Mouse (Mus musculus) CH12.LX (cell line): Measurements from ENCODE around the gene Lifr. TPM values are rescaled to one million over a fixed set of nuclear protein-coding genes. Genes with fewer than 3 reads are reported as not detected.

Source experiments
- DNase-seq: peaks from one replicate; pipeline ENCODE4 v3.0.0-alpha.2; 2013; ENCODE audit errors: extremely low read depth
- H3K27ac ChIP-seq: 2 replicates; pipeline ENCODE4 v1.5.1; 2012; ENCODE audit warnings: low read depth, mild to moderate bottlenecking, control low read depth, moderate library complexity; ENCODE audit not compliant: insufficient read depth
- H3K27me3 ChIP-seq: replicated peaks from 2 replicates; pipeline ENCODE3; 2012; ENCODE audit warnings: inconsistent platforms
- H3K36me3 ChIP-seq, 2 experiments: replicated peaks in 1 of 2; 2 replicates each; pipeline versions ENCODE3 to v1.6.1; 2012; ENCODE audit warnings: inconsistent platforms in 1 of 2, low read length in 1 of 2, mild to moderate bottlenecking in 1 of 2, mixed read lengths in 1 of 2, moderate library complexity in 1 of 2; ENCODE audit not compliant: control insufficient read depth in 1 of 2, insufficient read depth in 1 of 2
- H3K4me1 ChIP-seq, 2 experiments: 2 replicates each; pipeline ENCODE4 v1.6.1; 2012; ENCODE audit warnings: inconsistent platforms in 1 of 2, moderate library complexity in 1 of 2; ENCODE audit not compliant: insufficient read depth in 2 of 2, control insufficient read depth in 1 of 2
- H3K4me2 ChIP-seq: 2 replicates; pipeline ENCODE4 v1.6.1; 2012; ENCODE audit warnings: low read depth, mild to moderate bottlenecking, control low read depth; ENCODE audit not compliant: poor library complexity, insufficient read depth, severe bottlenecking
- H3K4me3 ChIP-seq, 3 experiments: fragments of 150-350 bp in 1 of 3; sonication (generic) in 1 of 3; replicated peaks in 1 of 3; 2 replicates each; pipeline versions ENCODE3 to v1.5.1; 2011 to 2012; ENCODE audit warnings: low read depth in 2 of 3, low read length in 2 of 3, mild to moderate bottlenecking in 2 of 3, moderate library complexity in 2 of 3, control low read depth in 1 of 3, improper control_type of control experiment in 1 of 3, inconsistent platforms in 1 of 3, mixed read lengths in 1 of 3; ENCODE audit not compliant: poor library complexity in 1 of 3
- H3K79me2 ChIP-seq: replicated peaks from 2 replicates; pipeline ENCODE4 v1.6.1; 2012; ENCODE audit warnings: mild to moderate bottlenecking, moderate library complexity; ENCODE audit not compliant: control insufficient read depth, poor library complexity, insufficient read depth, severe bottlenecking; ENCODE audit errors: extremely low read depth
- H3K9ac ChIP-seq: 2 replicates; pipeline ENCODE4 v1.6.1; 2012; ENCODE audit warnings: low read depth, mild to moderate bottlenecking, control low read depth, moderate library complexity; ENCODE audit not compliant: insufficient read depth
- H3K9me3 ChIP-seq: replicated peaks from 2 replicates; pipeline ENCODE3; 2012; ENCODE audit warnings: low read length, inconsistent platforms, mixed read lengths
- CTCF ChIP-seq, 2 experiments: IDR thresholded peaks in 1 of 2; conservative IDR thresholded peaks in 1 of 2; 2 replicates each; pipeline ENCODE4 v1.5.1; 2011 to 2012; ENCODE audit warnings: low read depth in 2 of 2, low read length in 2 of 2, improper control_type of control experiment in 1 of 2, inconsistent platforms in 1 of 2, mild to moderate bottlenecking in 1 of 2, moderate library complexity in 1 of 2
- EP300 ChIP-seq: IDR thresholded peaks from 2 replicates; pipeline ENCODE4 v1.6.1; 2011; ENCODE audit warnings: low read length, improper control_type of control experiment
- ETS1 ChIP-seq: conservative IDR thresholded peaks from 2 replicates; pipeline ENCODE4 v1.6.1; 2012; ENCODE audit warnings: low read depth, mild to moderate bottlenecking, inconsistent platforms, low read length, improper control_type of control experiment, moderate library complexity
- GABPA ChIP-seq: IDR thresholded peaks from 2 replicates; pipeline ENCODE4 v1.6.1; 2012; ENCODE audit warnings: low read depth, low read length, improper control_type of control experiment, inconsistent platforms; ENCODE audit not compliant: insufficient replicate concordance
- HCFC1 ChIP-seq: IDR thresholded peaks from 2 replicates; pipeline ENCODE4 v1.6.1; 2012; ENCODE audit warnings: low read depth, mild to moderate bottlenecking, inconsistent platforms, low read length, improper control_type of control experiment
- IRF4 ChIP-seq: IDR thresholded peaks from 2 replicates; pipeline ENCODE4 v1.6.1; 2014; ENCODE audit warnings: low read depth, mild to moderate bottlenecking, inconsistent platforms, low read length, improper control_type of control experiment
- KAT2A ChIP-seq: IDR thresholded peaks from 2 replicates; pipeline ENCODE4 v1.6.1; 2012; ENCODE audit warnings: low read length, improper control_type of control experiment, inconsistent platforms; ENCODE audit not compliant: insufficient replicate concordance
- MAFK ChIP-seq: IDR thresholded peaks from 2 replicates; pipeline ENCODE4 v1.6.1; 2011; ENCODE audit warnings: low read length, improper control_type of control experiment; ENCODE audit not compliant: insufficient replicate concordance
- MAX ChIP-seq: IDR thresholded peaks from 2 replicates; pipeline ENCODE4 v1.6.1; 2011; ENCODE audit warnings: low read length, improper control_type of control experiment
- MAZ ChIP-seq: IDR thresholded peaks from 2 replicates; pipeline ENCODE4 v1.6.1; 2012; ENCODE audit warnings: low read depth, mild to moderate bottlenecking, inconsistent platforms, low read length, improper control_type of control experiment, moderate library complexity
- MEF2A ChIP-seq: IDR thresholded peaks from 2 replicates; pipeline ENCODE4 v1.6.1; 2014; ENCODE audit warnings: low read depth, mild to moderate bottlenecking, inconsistent platforms, low read length, improper control_type of control experiment, borderline replicate concordance
- MYC ChIP-seq: IDR thresholded peaks from 2 replicates; pipeline ENCODE4 v1.6.1; 2011; ENCODE audit warnings: low read depth, mild to moderate bottlenecking, improper control_type of control experiment, low read length
- NELFE ChIP-seq: IDR thresholded peaks from 2 replicates; pipeline ENCODE4 v1.6.1; 2011; ENCODE audit warnings: low read depth, low read length, improper control_type of control experiment
- NRF1 ChIP-seq: IDR thresholded peaks from 2 replicates; pipeline ENCODE4 v1.6.1; 2014; ENCODE audit warnings: low read depth, mild to moderate bottlenecking, inconsistent platforms, low read length, improper control_type of control experiment, moderate library complexity
- POLR2AphosphoS2 ChIP-seq: IDR thresholded peaks from 2 replicates; pipeline ENCODE4 v1.6.1; 2011; ENCODE audit warnings: low read depth, low read length, improper control_type of control experiment
- RCOR1 ChIP-seq: conservative IDR thresholded peaks from 2 replicates; pipeline ENCODE4 v1.6.1; 2012; ENCODE audit warnings: low read depth, mild to moderate bottlenecking, inconsistent platforms, low read length, improper control_type of control experiment
- SIN3A ChIP-seq: IDR thresholded peaks from 2 replicates; pipeline ENCODE4 v1.6.1; 2012; ENCODE audit warnings: low read length, improper control_type of control experiment, inconsistent platforms
- SMC3 ChIP-seq: IDR thresholded peaks from 2 replicates; pipeline ENCODE4 v1.6.1; 2011; ENCODE audit warnings: low read depth, low read length, improper control_type of control experiment
- TCF12 ChIP-seq: IDR thresholded peaks from 2 replicates; pipeline ENCODE4 v1.6.1; 2014; ENCODE audit warnings: low read depth, mild to moderate bottlenecking, inconsistent platforms, low read length, improper control_type of control experiment
- UBTF ChIP-seq: IDR thresholded peaks from 2 replicates; pipeline ENCODE4 v1.6.1; 2012; ENCODE audit warnings: low read depth, mild to moderate bottlenecking, inconsistent platforms, low read length, improper control_type of control experiment, moderate library complexity
- USF1 ChIP-seq: IDR thresholded peaks from 2 replicates; pipeline ENCODE4 v1.6.1; 2014; ENCODE audit warnings: low read depth, mild to moderate bottlenecking, inconsistent platforms, low read length, improper control_type of control experiment
- ZC3H11A ChIP-seq: IDR thresholded peaks from 2 replicates; pipeline ENCODE4 v1.6.1; 2012; ENCODE audit warnings: low read depth, mild to moderate bottlenecking, inconsistent platforms, low read length, improper control_type of control experiment
- ZNF384 ChIP-seq: IDR thresholded peaks from 2 replicates; pipeline ENCODE4 v1.6.1; 2012; ENCODE audit warnings: low read depth, low read length, improper control_type of control experiment, inconsistent platforms
- dilution Hi-C: fragments of 300-500 bp; cut with MboI; formaldehyde crosslinking; loops from 2 replicates; pipeline ENCODE4 v1.14.3; 2020; ENCODE audit warnings: low sequenced_read_pairs; ENCODE audit not compliant: extremely low pct_unique_long_range_greater_than_20kb, extremely low pct_ligation_motif_present
- in situ Hi-C: fragments of 300-500 bp; cut with MboI; formaldehyde crosslinking; loops from 3 replicates; pipeline ENCODE4 v1.14.3; 2019; ENCODE audit warnings: low sequenced_read_pairs, low pct_ligation_motif_present, low pct_unique_long_range_greater_than_20kb, mixed read lengths
- polyA plus RNA-seq: library from polyadenylated mRNA; unstranded; fragments of >175 nt; gene quantifications from 2 replicates; pipeline ENCODE4 v1.2.1, GENCODE M21; 2012; ENCODE audit warnings: low read depth; ENCODE audit not compliant: insufficient read length
- total RNA-seq, 2 experiments: library from RNA; depleted of rRNA; stranded (reverse); fragments of 300-350 nt in 1 of 2; fragments of >200 nt in 1 of 2; gene quantifications; 2 replicates each; pipeline ENCODE4 v1.2.3; 2012 to 2014

The Lifr gene
- total and polyA plus RNA-seq, 3 experiments: 0.03 TPM; not detected in 2

DNA sequence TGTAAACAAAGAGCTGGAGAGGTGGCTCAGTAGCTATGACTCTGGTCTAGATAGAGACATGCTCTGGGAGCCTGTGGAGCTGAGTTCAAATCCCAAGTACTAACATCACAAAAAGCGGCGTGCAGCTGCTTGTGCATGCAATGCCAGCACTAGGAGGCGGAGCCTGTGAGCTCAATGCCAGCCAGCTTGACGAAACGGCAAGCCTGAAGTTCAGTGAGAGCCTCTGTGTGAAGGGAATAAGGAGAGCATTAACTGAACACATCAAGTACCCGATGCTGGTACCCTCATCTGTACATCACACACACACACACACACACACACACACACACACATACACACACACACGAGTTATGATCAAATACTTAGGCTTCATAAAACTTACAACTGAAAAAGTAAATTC is 21.0 kb upstream of the Lifr start:
- dilution Hi-C loops (no loop called here), in situ Hi-C loops (no loop called here)
- no peak for DNase-seq
- Histone ChIP-seq H3K4me3 (no peak overlapping the region), H3K36me3 (no peaks in the 10 kb centered on the region), H3K4me1 (no peaks in the 10 kb centered on the region), H3K4me2 (no peak overlapping the region), H3K9me3 (no peaks in the 10 kb centered on the region), H3K27ac (no peak overlapping the region), H3K79me2 (no peaks in the 10 kb centered on the region), H3K9ac (no peak overlapping the region), H3K27me3 (no peaks in the 10 kb centered on the region)
- TF ChIP-seq GABPA (no peak), UBTF (no peak), TCF12 (no peak), MYC (no peak), ZNF384 (no peak), CTCF (conservative IDR thresholded peaks at IDR 0.05 in 1 of 2, IDR thresholded peaks at IDR 0.05 in 1 of 2; ENCODE audit: low read depth in 2 of 2, low read length in 2 of 2) (no peak), EP300 (no peak), POLR2AphosphoS2 (no peak), NRF1 (no peak), SMC3 (no peak), RCOR1 (no peak), MAFK (no peak)

GRCm38 (mm10) chr15:7070199-7070794 is 20.1 kb upstream of the Lifr start:
- Histone ChIP-seq H3K4me2 (no peak overlapping the region), H3K4me3 (no peak overlapping the region), H3K4me1 (no peaks in the 10 kb centered on the region), H3K9ac (no peak overlapping the region), H3K36me3 (no peaks in the 10 kb centered on the region), H3K79me2 (no peaks in the 10 kb centered on the region), H3K27me3 (no peaks in the 10 kb centered on the region), H3K9me3 (no peaks in the 10 kb centered on the region), H3K27ac (no peak overlapping the region)
- DNase-seq: no peak
- TF ChIP-seq MAZ (no peak), UBTF (no peak), NELFE (no peak), EP300 (no peak), ETS1 (no peak), MAFK (no peak), HCFC1 (no peak), USF1 (no peak), KAT2A (no peak), GABPA (no peak), MEF2A (no peak), MAX (no peak), ZC3H11A (no peak), RCOR1 (no peak), SIN3A (no peak), SMC3 (no peak), IRF4 (no peak)
- in situ Hi-C loops (no loop called here), dilution Hi-C loops (no loop called here)
